Mouse (Mus musculus) ES-E14 (cell line): Measurements from ENCODE around the gene 9130213A22Rik.

Experiments used
- CHD2 ChIP-seq: IDR thresholded peaks from 2 replicates; pipeline ENCODE4 v1.6.1; 2014; ENCODE audit warnings: mild to moderate bottlenecking, low read depth, low read length, inconsistent platforms
- HCFC1 ChIP-seq: IDR thresholded peaks from 2 replicates; pipeline ENCODE4 v1.6.1; 2012; ENCODE audit warnings: low read length, inconsistent platforms, borderline replicate concordance; ENCODE audit not compliant: insufficient read depth
- MAFK ChIP-seq: IDR thresholded peaks from 2 replicates; pipeline ENCODE4 v1.6.1; 2014; ENCODE audit warnings: mild to moderate bottlenecking, low read depth, low read length, inconsistent platforms; ENCODE audit not compliant: insufficient read depth

GRCm38 (mm10) chr11:69151004-69151403, 28.6 kb upstream of the 9130213A22Rik start:
- TF ChIP-seq HCFC1 = no peak
- no peak for TF ChIP-seq CHD2
- TF ChIP-seq MAFK = no peak
